Mouse (Mus musculus): ENCODE results near the gene Slc17a7. TPM values are rescaled to one million over a fixed set of nuclear protein-coding genes. Genes with fewer than 3 reads are reported as not detected.

Slc17a7 gene
- total and polyA plus RNA-seq, 3 experiments = 0.11 TPM; not detected in 2

- Histone ChIP-seq H3K36me3 (replicated peaks in 1 of 2; ENCODE audit: control insufficient read depth in 1 of 2, insufficient read depth in 1 of 2, low read length in 1 of 2) (no peaks in the 10 kb centered on the region), H3K9ac (ENCODE audit: insufficient read depth, low read depth) (no peak overlapping the region), H3K4me3 (replicated peaks in 1 of 3; ENCODE audit: low read depth in 2 of 3, low read length in 2 of 3, poor library complexity in 1 of 3) (no peak overlapping the region), H3K79me2 (replicated peaks; ENCODE audit: control insufficient read depth, extremely low read depth, insufficient read depth, poor library complexity, severe bottlenecking) (no peaks in the 10 kb centered on the region), H3K4me1 (ENCODE audit: control insufficient read depth in 1 of 2, insufficient read depth in 2 of 2) (peaks cover 0 to 17% of the 10 kb centered on the region in 2 experiments; a peak in 2 of 4 replicates), H3K4me2 (ENCODE audit: insufficient read depth, low read depth, poor library complexity, severe bottlenecking) (no peak overlapping the region), H3K9me3 (replicated peaks; ENCODE audit: low read length) (no peaks in the 10 kb centered on the region), H3K27me3 (replicated peaks) (peaks cover 61% of the 10 kb centered on the region), H3K27ac (ENCODE audit: insufficient read depth, low read depth) (no peak overlapping the region)
- dilution Hi-C loops (cut with MboI; ENCODE audit: extremely low pct_ligation_motif_present, extremely low pct_unique_long_range_greater_than_20kb, low sequenced_read_pairs) = no loop called here
- DNase-seq (ENCODE audit: extremely low read depth) = no peak
- TF ChIP-seq MYC (IDR thresholded peaks at IDR 0.05; ENCODE audit: low read depth, low read length) = no peak
- in situ Hi-C loops (cut with MboI; ENCODE audit: low pct_ligation_motif_present, low pct_unique_long_range_greater_than_20kb, low sequenced_read_pairs) = no loop called here
These were observed 35.2 kb downstream of the Slc17a7 start for GRCm38 (mm10) chr7:45198961-45199360.

- no peak overlapping the region for H3K4me3 ChIP-seq (replicated peaks in 1 of 3; ENCODE audit: low read depth in 2 of 3, low read length in 2 of 3, poor library complexity in 1 of 3)
- peaks cover 9% of the 10 kb centered on the region for H3K9me3 ChIP-seq (replicated peaks; ENCODE audit: low read length)
- no peak overlapping the region for H3K4me2 ChIP-seq (ENCODE audit: insufficient read depth, low read depth, poor library complexity, severe bottlenecking)
- H3K79me2 ChIP-seq (replicated peaks; ENCODE audit: control insufficient read depth, extremely low read depth, insufficient read depth, poor library complexity, severe bottlenecking) = no peaks in the 10 kb centered on the region
- H3K27ac ChIP-seq (ENCODE audit: insufficient read depth, low read depth) = no peak overlapping the region
- no peaks in the 10 kb centered on the region for H3K36me3 ChIP-seq (replicated peaks in 1 of 2; ENCODE audit: control insufficient read depth in 1 of 2, insufficient read depth in 1 of 2, low read length in 1 of 2)
- peaks cover 2 to 16% of the 10 kb centered on the region in 2 experiments; a peak in 3 of 4 replicates for H3K4me1 ChIP-seq (ENCODE audit: control insufficient read depth in 1 of 2, insufficient read depth in 2 of 2)
- TF ChIP-seq MYC (IDR thresholded peaks at IDR 0.05; ENCODE audit: low read depth, low read length) = no peak
- no peak for TF ChIP-seq MAZ (IDR thresholded peaks at IDR 0.05; ENCODE audit: low read depth, low read length)
- no peak for TF ChIP-seq E2F4 (IDR thresholded peaks at IDR 0.05; ENCODE audit: insufficient replicate concordance, low read depth, low read length)
- no peak for TF ChIP-seq MXI1 (IDR thresholded peaks at IDR 0.05; ENCODE audit: low read depth, low read length)
- TF ChIP-seq HCFC1 (IDR thresholded peaks at IDR 0.05; ENCODE audit: low read depth, low read length) = no peak
- no peak for TF ChIP-seq MEF2A (IDR thresholded peaks at IDR 0.05; ENCODE audit: borderline replicate concordance, low read depth, low read length)
- no peak for TF ChIP-seq POLR2A (IDR thresholded peaks at IDR 0.05; ENCODE audit: low read depth, low read length)
- TF ChIP-seq TBP (conservative IDR thresholded peaks at IDR 0.05; ENCODE audit: low read depth, low read length) = no peak
- dilution Hi-C loops (cut with MboI; ENCODE audit: extremely low pct_ligation_motif_present, extremely low pct_unique_long_range_greater_than_20kb, low sequenced_read_pairs) (no loop called here), in situ Hi-C loops (cut with MboI; ENCODE audit: low pct_ligation_motif_present, low pct_unique_long_range_greater_than_20kb, low sequenced_read_pairs) (no loop called here)
- no peak overlapping the region for H3K9ac ChIP-seq (ENCODE audit: insufficient read depth, low read depth)
- H3K27me3 ChIP-seq (replicated peaks) = peaks cover 31% of the 10 kb centered on the region
- DNase-seq (ENCODE audit: extremely low read depth) = no peak
These were observed 38.9 kb downstream of the Slc17a7 start for GRCm38 (mm10) chr7:45202654-45203053.

GRCm38 (mm10) chr7:45204380-45205143 lies 40.8 kb downstream of the Slc17a7 start, which contains the start of gene Ccdc155:
Ccdc155 (minus strand) TSS chr7:45204892.
- in situ Hi-C loops (cut with MboI; ENCODE audit: low pct_ligation_motif_present, low pct_unique_long_range_greater_than_20kb, low sequenced_read_pairs) (no loop called here), dilution Hi-C loops (cut with MboI; ENCODE audit: extremely low pct_ligation_motif_present, extremely low pct_unique_long_range_greater_than_20kb, low sequenced_read_pairs) (no loop called here)
- Histone ChIP-seq H3K79me2 (replicated peaks; ENCODE audit: control insufficient read depth, extremely low read depth, insufficient read depth, poor library complexity, severe bottlenecking) (no peaks in the 10 kb centered on the region), H3K27me3 (replicated peaks) (peaks cover 28% of the 10 kb centered on the region), H3K9ac (ENCODE audit: insufficient read depth, low read depth) (no peak within 1 kb of the TSS; the same call in 1 of the 2 replicates), H3K9me3 (replicated peaks; ENCODE audit: low read length) (peaks cover 14% of the 10 kb centered on the region), H3K4me1 (ENCODE audit: control insufficient read depth in 1 of 2, insufficient read depth in 2 of 2) (peaks cover 2 to 13% of the 10 kb centered on the region in 2 experiments; a peak in 3 of 4 replicates), H3K27ac (ENCODE audit: insufficient read depth, low read depth) (no peak within 1 kb of the TSS), H3K4me3 (replicated peaks in 1 of 3; ENCODE audit: low read depth in 2 of 3, low read length in 2 of 3, poor library complexity in 1 of 3) (peak within 1 kb of the TSS in 1 of 3 experiments; percentile 31), H3K36me3 (replicated peaks in 1 of 2; ENCODE audit: control insufficient read depth in 1 of 2, insufficient read depth in 1 of 2, low read length in 1 of 2) (no peaks in the 10 kb centered on the region), H3K4me2 (ENCODE audit: insufficient read depth, low read depth, poor library complexity, severe bottlenecking) (peak within 1 kb of the TSS; percentile 35; the same call in 1 of the 2 replicates)
- peak; percentile 39 for DNase-seq (ENCODE audit: extremely low read depth)
- TF ChIP-seq MXI1 (IDR thresholded peaks at IDR 0.05; ENCODE audit: low read depth, low read length) (0 out of 2 replicates have a peak, but pooled peaks have one; percentile 31), POLR2A (IDR thresholded peaks at IDR 0.05; ENCODE audit: low read depth, low read length) (peak; percentile 39; the same call in 1 of the 2 replicates), IRF4 (IDR thresholded peaks at IDR 0.05; ENCODE audit: low read depth, low read length) (no peak), ZNF384 (IDR thresholded peaks at IDR 0.05; ENCODE audit: low read depth, low read length) (no peak), ETS1 (conservative IDR thresholded peaks at IDR 0.05; ENCODE audit: low read depth, low read length) (no peak), USF2 (conservative IDR thresholded peaks at IDR 0.05; ENCODE audit: low read depth, low read length) (no peak), ZC3H11A (IDR thresholded peaks at IDR 0.05; ENCODE audit: low read depth, low read length) (no peak), TCF12 (IDR thresholded peaks at IDR 0.05; ENCODE audit: low read depth, low read length) (no peak), MAX (IDR thresholded peaks at IDR 0.05; ENCODE audit: low read length) (peak; percentile 75), POLR2AphosphoS2 (IDR thresholded peaks at IDR 0.05; ENCODE audit: low read depth, low read length) (no peak), ZMIZ1 (IDR thresholded peaks at IDR 0.05; ENCODE audit: low read depth, low read length) (no peak), MYC (IDR thresholded peaks at IDR 0.05; ENCODE audit: low read depth, low read length) (no peak), E2F4 (IDR thresholded peaks at IDR 0.05; ENCODE audit: insufficient replicate concordance, low read depth, low read length) (peak; percentile 75; the same call in 1 of the 2 replicates), MAZ (IDR thresholded peaks at IDR 0.05; ENCODE audit: low read depth, low read length) (no peak), CTCF (conservative IDR thresholded peaks at IDR 0.05 in 1 of 2, IDR thresholded peaks at IDR 0.05 in 1 of 2; ENCODE audit: low read depth in 2 of 2, low read length in 2 of 2) (no peak), SIN3A (IDR thresholded peaks at IDR 0.05; ENCODE audit: low read length) (no peak), MAFK (IDR thresholded peaks at IDR 0.05; ENCODE audit: insufficient replicate concordance, low read length) (no peak), ELF1 (IDR thresholded peaks at IDR 0.05; ENCODE audit: low read depth, low read length) (no peak), JUN (IDR thresholded peaks at IDR 0.05; ENCODE audit: insufficient read depth, low read depth, low read length) (no peak), NRF1 (IDR thresholded peaks at IDR 0.05; ENCODE audit: low read depth, low read length) (peak; percentile 94)
